9 mouse cellular contexts compared by ENCODE assay signal in genomic region chr13:45613346-45613745, GRCm38 (mm10).
DNase-seq lines count a peak whose midpoint lies in the region; ATAC-seq and TF ChIP-seq lines count a peak whose summit lies in the region.
"Had no signal": no experiment of that assay in that cellular context is flagged by ENCODE, and none has a peak within 500 bp of the region (broad histone marks: within the 10 kb centered on the region; RNA-seq: fewer than 3 reads in every experiment).

No protein-coding gene starts in this region.

- no peak overlapping the region for H3K4me2 ChIP-seq in heart, embryonic 11.5 days
- H3K4me2 ChIP-seq: neural tube, embryonic 13.5 days had no signal

- TF ChIP-seq CTCF in testis, adult 2 months (IDR thresholded peaks at IDR 0.05; ENCODE audit: control insufficient read depth, insufficient read depth, insufficient replicate concordance, low read depth, low read length) = peak; percentile 36; the same call in 1 of the 2 replicates

- no peaks in the 10 kb centered on the region for H3K9me3 ChIP-seq in heart, embryonic 11.5 days (replicated peaks; ENCODE audit: control insufficient read depth, low read length)
- H3K9me3 ChIP-seq: neural tube, embryonic 13.5 days had no signal

- 0 out of 2 replicates have a peak, but pooled peaks cover 2% of the 10 kb centered on the region for H3K36me3 ChIP-seq in heart, embryonic 11.5 days (ENCODE audit: control insufficient read depth, insufficient read depth, low read length)
- no peaks in the 10 kb centered on the region for H3K36me3 ChIP-seq in testis, adult 2 months (ENCODE audit: control insufficient read depth, insufficient read depth, low read length)
- H3K36me3 ChIP-seq: neural tube, embryonic 13.5 days had no signal

- no peak overlapping the region for H3K4me3 ChIP-seq in heart, embryonic 11.5 days (ENCODE audit: low read depth, low read length)
- H3K4me3 ChIP-seq in testis, adult 2 months (ENCODE audit: control insufficient read depth, low read depth, low read length) = no peak overlapping the region
- H3K4me3 ChIP-seq: neural tube, embryonic 13.5 days had no signal

- H3K4me1 ChIP-seq in heart, embryonic 11.5 days (ENCODE audit: control insufficient read depth, insufficient read depth, low read length) = peaks cover 24% of the 10 kb centered on the region
- H3K4me1 ChIP-seq in testis, adult 2 months (ENCODE audit: control insufficient read depth, insufficient read depth, low read length) = peaks cover 2% of the 10 kb centered on the region; the same call in 1 of the 2 replicates

- H3K27ac ChIP-seq in heart, embryonic 11.5 days (ENCODE audit: low read depth, low read length) = no peak overlapping the region
- no peak overlapping the region for H3K27ac ChIP-seq in testis, adult 2 months (ENCODE audit: control insufficient read depth, insufficient read depth, low read depth, low read length)
- H3K27ac ChIP-seq: neural tube, embryonic 13.5 days had no signal

- WGBS in heart, embryonic 11.5 days (ENCODE audit: insufficient replicate concordance) = 29% methylated on average over 5 of the region's 5 CpGs

- H3K27me3 ChIP-seq in heart, embryonic 11.5 days (ENCODE audit: control insufficient read depth, insufficient read depth, low read length) = no peaks in the 10 kb centered on the region
- H3K27me3 ChIP-seq in testis, adult 2 months (ENCODE audit: control insufficient read depth, insufficient read depth, low read length) = no peaks in the 10 kb centered on the region
- H3K27me3 ChIP-seq: neural tube, embryonic 13.5 days had no signal

- peak; percentile 16 to 57 for DNase-seq in heart, adult 18-20 months
- DNase-seq in testis, postnatal 14 days (ENCODE audit: low spot score) = no peak
- DNase-seq in cerebellum, adult 8-10 months = peak; percentile 32
- DNase-seq in lung, postnatal 10 days = peak; percentile 71
- peak; percentile 56 for DNase-seq in thymus, postnatal 4 days

- H3K9ac ChIP-seq in heart, embryonic 11.5 days (ENCODE audit: low read depth, low read length) = no peak overlapping the region
- H3K9ac ChIP-seq: neural tube, embryonic 13.5 days had no signal

- no peak for ATAC-seq in heart, embryonic 11.5 days (replicated peaks; ENCODE audit: insufficient number of reproducible peaks, low FRiP score, low TSS enrichment)
- peak; percentile 55; the same call in 1 of the 2 replicates for ATAC-seq in granulocyte monocyte progenitor cell, adult 5-6 weeks (replicated peaks; ENCODE audit: poor library complexity, severe bottlenecking)

- TF ChIP-seq POLR2A in testis, adult 2 months (IDR thresholded peaks at IDR 0.05; ENCODE audit: control insufficient read depth, low read depth, low read length) = no peak
